Mouse (Mus musculus): ENCODE measurements around the gene Entpd3. TPM values are rescaled to one million over a fixed set of nuclear protein-coding genes. Genes with fewer than 3 reads are reported as not detected.

Gene Entpd3
- 0.30 and 0.86 TPM in 2 replicates for total RNA-seq (2021)
- long read RNA-seq, experiment 1, partial matches to known transcripts: 0 of 2 reads
- long read RNA-seq, experiment 1, other reads (novel, unspliced or antisense): 1 of 2 reads
- long read RNA-seq, experiment 2: 0 reads

DNA sequence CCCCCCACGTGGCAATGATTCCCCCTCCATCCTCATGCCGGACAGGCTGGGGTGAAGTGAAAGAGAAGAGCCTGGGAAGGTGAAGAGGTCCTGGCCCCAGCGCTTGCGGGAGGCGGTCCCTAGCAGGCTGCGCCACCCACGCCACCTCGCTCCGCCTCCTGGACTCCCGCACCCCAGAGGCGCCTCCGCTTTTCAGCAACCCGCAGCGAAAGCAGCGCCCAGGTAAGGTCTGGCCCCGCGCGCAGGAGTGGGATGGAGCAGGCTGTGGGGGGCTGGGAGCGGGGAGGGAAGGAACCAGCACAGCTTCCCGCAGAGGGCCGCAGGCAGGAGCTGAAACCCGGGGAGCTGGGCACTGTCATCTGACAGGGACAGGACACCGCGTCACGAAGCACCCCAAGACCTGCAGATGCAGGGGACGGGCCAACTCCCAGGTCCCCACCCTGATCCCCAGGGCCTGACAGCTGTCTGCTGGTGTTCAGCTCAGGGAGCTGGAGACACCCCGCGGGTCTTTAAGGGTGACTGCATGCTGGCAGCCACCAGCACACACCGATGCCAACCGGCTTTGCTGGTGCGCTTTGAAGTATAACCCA lies at the start of gene Entpd3:
Entpd3 (plus strand) TSS at position 157 of the 590 bp plus-strand sequence.
- DNase-seq: peak; percentile 27

DNA sequence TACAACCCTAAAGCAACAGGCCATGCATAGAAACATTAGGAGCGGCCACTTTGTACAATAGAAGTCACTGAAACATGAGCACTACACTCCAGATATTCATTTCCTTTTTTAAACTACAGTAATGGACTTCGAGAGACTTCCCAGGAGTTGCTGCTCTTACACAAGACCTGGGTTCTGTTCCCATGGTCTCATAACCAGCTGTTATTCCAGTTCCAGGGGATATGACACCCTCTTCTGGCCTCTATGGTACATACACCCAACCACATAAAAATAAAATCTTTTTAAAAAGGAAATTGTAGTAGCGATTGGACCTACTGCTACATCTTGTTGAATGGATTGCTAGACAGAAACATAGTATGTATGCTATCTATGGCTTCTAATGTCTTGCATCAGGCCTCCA lies 48.1 kb upstream of the Entpd3 start:
- no peak for DNase-seq

DNA sequence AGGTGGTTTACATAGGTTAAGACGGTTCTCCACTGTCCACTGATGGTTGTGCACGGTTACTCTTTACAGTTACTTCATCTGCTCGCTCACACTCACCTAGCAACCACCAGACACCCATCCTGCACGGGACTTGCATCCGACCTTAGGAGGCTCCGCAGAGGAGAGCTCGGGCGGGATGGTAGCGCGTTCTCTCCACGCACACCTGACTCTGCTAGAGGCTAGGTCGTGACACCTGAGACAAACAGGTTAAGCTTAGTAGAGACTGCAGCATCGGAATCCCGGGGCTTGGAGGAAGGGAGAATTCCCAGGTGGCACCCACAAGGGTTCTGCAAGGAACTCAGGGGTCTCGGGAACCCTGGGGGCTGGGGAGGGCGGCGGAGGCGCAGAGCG lies 47.6 kb upstream of the Entpd3 start, which contains the start of gene Eif1b:
Eif1b (plus strand) TSS at position 223 of the 390 bp plus-strand sequence.
- DNase-seq: no peak

DNA sequence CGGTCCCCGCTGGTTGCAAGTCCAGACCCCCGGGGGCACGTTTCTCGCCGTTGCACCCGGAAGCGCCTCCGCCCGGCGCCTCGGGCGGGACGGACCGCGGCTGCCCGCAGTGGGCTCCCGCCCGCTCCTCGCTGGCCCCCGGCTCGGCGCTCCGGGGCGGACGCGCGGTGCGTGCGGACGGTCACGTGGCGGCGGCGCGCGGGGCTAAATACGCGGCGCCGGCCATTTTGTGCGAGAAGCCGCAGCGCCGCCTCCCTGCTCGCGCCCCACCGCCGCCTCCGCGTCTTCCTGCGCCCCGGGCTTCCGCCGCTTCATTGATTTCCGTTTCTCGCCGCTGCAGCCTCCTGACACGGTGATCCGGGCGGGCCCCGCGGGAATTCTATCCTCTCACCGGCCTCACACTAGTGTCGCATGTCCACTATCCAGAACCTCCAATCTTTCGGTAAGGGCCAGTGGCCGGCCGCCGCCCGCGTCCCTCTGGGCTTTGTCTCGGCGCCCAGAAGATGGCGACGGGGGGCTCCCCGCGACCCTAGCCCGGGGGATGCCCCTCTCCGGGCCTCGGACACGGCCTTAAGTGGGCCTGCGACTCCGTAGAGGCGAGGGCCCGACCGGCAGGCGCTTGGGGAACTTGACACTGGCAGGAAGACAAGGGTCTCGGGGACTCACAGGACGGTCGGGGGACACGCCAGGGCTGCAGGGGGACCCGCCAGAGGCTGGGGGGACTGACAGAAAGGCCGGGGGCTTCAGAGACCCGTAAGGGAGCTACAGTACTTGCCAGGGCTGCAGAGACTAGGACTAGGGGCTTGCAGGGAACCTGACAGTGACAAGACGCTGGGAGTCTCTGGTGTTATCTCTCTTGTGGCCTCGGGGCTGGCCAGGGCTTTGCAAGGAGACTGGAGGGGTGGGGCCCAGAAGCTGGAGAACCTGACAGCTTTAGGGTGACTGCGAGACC lies 46.9 kb upstream of the Entpd3 start:
- peak; percentile 87 for DNase-seq

DNA sequence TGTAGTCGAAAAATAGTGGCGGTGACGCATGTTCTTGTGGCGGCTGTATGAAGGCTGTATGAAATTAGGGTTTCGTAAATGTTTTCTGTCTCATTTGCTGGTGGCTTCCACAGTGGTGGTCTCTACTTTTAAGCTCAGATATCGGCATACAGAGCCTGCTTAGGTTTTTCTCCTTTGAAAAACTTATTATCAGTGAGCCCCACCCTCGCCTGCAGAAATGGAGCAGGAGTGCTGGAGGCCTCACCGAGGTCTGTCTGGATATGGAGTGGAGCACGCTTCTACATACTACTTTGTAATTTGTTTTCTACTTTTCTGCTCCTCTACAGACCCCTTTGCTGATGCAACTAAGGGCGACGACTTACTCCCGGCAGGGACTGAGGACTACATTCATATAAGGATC lies 45.8 kb upstream of the Entpd3 start:
- DNase-seq: no peak

DNA sequence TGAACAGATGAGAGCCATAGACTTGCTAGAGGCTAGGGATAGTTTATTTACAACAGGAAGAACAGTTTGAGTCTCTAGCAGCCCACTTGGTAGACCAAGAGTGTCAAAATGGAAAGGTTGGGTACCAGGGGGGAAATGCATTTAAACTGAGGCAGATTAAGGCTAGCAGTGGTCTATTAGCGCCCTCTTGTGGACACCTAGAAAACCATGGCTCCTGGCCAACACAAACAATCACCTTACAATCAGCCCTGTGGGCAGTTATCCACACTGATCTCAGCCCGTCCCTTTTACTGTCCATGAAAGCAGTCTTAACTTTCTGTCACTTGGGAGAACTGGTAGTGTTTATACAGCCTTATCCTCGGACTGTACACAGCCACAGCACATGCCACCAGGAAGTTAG lies 42.9 kb upstream of the Entpd3 start:
- DNase-seq: peak; percentile 80

DNA sequence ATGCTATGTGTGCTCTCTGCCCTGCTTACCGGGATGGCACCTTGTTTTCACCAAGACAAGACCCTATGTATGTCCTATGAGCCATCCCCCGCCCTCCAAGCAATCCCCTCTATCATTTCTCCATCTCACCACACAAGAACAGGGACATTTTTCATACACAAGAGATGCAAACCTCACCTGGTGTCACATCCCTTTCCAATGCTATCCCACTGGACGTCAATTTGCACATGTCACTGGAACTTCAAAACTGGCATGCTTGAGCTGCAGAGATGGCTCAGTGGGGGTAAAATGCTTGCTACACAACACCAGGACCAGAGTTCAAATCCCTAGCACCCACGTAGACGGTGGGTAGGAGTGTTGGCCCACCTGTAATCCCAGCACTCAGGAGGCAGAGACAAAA lies 41.6 kb upstream of the Entpd3 start:
- no peak for DNase-seq

DNA sequence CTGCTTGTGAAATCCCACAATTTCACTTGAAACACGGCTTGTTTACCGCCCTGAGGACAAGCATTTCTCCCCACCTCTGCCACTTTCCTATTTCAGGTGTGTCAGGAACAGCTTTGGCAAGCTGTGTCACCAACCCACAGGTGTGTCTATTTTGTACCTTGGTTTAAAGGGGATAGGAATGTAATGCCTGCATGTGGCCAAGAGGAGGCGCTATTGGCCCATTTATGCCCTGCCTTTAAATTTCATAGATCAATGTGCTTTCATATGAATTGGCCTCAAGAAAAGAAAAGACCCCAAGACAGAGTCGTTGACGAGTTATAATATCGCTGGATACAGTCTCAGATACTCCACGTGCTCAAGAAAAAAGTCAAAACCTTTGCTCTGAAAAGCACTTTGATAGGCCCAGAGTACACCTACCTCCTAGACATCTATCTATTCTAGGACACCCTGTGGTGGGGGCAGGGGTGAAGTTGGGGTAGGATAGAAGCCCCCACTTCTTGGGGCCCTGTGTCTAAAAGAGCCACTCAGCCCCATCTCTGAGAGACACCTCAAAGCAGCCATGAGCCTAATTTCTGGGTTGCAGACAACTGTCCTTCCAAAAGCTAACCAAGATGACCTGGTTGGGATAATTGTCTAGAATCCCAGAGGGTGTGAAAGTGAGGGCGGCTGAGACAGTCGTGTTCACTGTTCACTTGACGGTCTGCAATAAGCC lies 38.3 kb upstream of the Entpd3 start:
- no peak for DNase-seq

DNA sequence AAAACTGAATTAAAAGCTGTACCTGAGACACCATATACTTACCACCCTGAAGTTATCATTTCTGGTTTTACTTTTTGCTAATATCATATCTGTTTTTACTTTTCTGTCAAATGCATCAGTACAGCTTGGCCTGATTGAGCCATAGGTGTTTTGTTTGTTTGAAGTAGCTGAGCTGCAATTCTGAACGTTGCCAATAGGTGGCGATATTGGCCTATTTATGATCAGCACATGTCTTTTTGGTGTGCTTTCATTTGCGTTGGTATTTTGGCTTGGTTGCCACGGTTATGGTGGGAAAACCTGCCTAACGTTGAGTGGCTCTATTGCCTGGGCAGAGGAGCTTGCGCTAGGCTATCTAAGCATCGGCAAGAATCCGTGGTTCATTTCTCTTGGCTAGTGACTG lies 37.6 kb upstream of the Entpd3 start:
- peak; percentile 81 for DNase-seq

DNA sequence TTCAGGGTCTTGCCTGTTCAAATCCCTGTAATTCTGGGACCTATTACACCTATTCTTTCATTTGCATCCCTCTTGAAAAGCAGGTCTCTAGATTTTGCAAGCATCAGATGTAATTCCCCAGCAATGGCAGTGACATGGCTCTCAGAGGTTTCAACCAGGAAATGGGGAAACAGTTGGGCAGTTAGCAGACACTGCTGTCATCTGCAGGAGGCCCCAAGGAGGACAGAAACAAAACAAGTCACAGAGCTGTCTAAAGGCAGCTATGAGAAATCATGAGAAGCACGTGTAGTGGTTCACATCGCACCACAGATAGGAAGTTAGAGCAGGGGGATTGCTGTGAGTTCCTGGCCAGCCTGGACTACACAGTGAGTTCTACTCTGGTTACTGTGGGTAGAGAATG lies 35.2 kb upstream of the Entpd3 start:
- DNase-seq: no peak

DNA sequence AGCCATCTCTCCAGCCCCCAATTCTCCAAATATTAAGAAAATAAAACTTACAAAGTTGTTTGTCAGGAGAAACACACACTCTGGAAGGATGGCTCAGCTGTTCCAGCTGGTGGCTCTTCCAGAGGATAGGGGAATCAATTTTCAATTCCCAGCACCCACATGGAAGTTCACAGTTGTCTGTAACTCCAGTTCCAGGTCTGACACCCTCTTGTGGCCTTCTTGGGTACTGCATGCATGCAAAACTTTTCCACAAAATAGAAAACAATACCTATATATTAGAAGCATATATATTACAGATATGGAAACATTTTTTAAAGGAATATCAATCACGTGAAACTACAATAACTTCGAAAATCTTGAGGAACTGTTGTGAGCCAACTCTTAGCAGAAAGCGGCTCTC lies 27.8 kb upstream of the Entpd3 start:
- peak; percentile 40 for DNase-seq

DNA sequence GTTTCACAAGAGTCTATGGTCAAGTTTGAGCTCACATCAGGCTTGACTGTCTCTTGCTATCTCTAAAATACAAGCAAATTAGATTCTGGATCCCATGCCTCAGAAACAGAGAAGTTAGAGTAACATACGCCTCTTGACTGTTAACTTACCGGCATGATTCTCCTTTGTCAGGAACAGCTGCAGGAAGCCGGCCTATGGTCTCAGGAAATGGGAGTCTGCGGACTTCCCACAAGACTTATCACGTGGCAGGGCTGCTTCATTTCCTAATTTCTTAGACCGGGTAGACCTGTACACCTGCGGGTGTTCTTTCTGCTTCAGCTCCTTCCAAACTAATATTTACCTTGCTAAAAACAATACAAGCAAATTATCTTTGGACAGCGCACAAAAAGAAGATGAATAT lies 22.9 kb upstream of the Entpd3 start:
- DNase-seq: no peak

DNA sequence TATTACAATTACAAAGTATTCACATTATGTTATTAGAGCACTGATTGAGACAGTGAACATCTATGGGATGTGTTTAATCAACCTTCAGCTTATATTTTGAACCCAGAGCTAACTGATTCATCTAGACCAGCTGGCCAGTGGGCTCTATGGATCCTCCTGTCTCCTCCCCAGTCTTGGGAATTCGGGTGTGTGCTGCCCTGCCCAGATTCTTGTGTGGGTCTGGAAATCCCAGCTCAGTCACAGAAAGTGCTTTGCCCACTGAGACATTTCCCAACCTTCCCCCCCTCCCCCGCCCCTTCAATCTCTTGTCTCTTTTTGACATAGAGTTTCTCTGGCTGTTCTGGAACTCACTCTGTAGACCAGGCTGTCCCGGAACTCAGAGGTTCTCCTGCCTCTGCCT lies 20.7 kb upstream of the Entpd3 start:
- DNase-seq: no peak

DNA sequence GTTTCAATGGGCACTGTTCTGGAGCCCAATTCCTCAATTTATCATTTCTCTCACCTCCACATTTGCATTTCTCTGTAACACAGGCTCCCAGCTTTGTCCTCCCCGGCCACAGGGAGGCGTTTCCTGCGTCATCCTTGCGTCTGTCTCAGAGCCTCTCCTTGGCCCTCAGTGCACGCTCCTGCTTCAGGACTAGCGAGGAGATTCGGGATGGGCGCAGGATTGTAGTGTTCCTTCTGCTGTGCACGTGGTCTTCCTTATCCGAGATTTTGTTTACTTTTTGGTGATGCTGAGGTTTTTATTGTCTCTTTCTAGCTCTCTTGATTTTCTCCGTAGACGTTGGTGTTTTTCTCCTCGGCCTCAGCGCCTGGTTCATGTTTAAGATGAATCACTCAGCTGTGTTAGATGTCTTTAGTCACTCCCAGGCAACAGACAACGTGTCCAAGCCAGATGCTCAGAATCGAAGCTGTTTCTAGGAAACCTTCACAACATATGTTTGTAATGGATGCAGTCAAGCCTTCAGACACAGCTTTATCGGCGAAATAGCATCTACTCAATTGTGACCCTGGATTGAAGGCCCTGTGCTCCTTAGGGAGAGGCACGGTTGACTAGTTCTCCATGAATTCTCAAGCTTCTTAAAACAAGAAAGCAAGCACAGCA lies 20.0 kb upstream of the Entpd3 start:
- DNase-seq: no peak

DNA sequence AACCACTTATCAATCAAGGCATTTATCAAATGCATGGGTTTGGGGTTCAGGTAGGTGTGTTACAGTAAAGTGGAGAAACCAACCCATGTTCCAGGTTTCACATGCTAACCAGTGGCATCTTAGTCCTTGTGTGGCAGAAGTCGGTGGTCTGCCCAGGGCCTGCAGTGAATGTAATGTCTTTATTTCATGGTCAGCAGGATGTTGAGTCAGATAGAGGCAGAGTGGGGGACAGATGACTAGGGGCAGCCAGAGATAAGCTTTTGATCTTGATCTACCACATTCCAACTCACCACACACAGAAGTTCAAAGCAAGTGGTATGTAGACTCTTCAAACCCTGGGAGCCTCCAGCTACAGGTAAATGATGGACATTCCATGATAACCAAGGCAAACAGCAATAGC lies 18.5 kb upstream of the Entpd3 start:
- no peak for DNase-seq

DNA sequence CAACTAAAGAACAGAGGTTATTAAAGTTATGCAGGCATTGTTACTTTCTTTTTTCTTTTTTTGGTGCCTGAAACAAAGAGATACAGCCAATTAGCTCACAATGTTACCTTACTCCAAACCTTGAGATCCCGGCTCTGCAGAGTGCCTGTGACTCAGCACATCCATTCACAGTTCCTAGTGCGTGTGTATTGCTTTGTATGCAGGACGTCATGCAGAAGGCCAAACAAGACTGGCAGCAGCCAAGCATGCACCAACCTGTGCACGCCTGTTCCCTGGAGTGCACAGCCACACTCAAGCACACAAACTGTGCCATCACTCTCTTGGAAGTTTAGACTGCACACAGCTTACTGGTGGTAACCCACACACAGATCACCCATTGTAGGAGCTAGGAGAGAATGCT lies 12.3 kb upstream of the Entpd3 start:
- DNase-seq: no peak

DNA sequence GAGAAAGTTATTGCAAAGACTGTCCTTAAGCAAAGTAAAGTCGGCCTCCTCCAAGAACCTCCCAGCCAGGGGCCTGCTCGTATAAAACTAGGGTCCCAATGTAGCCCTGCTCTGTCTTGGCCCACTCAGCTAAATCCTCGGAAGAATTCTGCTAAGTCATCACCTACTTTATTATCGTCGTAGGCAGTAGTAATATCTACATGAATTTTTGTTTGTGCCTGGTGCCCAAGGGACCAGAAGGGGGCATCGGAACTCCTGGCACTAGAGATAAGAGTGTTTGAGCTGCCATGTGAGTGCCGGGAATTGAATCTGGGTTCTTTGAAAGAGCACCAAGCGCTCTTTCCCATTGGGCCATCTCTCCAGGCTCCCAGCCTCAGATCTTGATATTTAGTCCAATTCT lies 11.7 kb upstream of the Entpd3 start:
- DNase-seq: no peak

DNA sequence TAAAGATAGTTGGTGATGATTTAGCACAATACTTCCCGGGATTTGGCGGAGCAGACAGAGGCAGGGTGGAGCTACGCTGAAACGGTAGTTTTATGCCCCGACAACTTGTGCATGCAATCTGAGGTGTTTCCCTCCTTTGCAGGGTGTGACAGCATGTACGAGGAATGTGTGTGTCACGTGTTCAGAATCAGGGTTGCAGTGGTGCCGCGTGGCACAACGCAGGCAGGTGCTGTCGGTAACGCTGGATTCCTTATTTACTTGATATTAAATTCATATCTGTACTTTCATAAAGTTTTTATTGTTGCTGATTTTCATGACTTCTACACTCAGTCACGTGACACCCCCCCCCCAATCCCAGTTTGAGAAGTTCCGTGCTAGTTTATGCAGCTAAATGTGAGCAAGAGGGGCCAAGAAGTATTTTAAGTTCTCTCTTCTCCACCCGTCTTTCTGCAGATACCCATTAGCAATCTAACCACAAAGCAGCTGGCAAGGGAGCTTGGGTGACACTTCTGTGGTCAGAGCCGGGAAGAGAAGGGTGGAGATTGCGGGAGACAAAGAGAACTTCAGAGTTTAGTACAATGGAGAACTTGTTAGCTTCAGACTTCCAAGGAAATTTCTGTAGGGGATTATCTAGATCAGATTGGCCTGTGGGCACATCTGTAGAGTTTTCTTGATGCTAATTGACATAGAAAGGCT lies 10.7 kb upstream of the Entpd3 start:
- no peak for DNase-seq

DNA sequence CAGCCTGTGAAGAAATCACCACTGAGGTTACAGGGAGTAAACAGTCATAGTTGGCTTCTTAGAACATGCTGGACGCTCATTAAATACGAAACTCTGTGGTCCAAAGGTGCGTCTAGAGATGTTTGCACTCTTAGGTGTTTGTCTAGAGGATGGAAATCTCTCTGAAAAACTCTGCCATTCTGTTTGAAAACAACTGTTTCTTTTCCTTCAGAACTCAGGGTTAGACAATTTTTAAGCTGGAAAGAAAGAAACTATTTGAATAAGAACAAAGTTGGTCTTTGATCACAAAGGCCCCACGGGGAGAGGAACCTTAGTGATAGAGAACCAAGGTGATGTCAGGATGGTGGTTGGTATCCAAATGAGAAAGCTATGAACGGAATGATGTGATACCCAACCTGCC lies 9.1 kb upstream of the Entpd3 start:
- DNase-seq: no peak

DNA sequence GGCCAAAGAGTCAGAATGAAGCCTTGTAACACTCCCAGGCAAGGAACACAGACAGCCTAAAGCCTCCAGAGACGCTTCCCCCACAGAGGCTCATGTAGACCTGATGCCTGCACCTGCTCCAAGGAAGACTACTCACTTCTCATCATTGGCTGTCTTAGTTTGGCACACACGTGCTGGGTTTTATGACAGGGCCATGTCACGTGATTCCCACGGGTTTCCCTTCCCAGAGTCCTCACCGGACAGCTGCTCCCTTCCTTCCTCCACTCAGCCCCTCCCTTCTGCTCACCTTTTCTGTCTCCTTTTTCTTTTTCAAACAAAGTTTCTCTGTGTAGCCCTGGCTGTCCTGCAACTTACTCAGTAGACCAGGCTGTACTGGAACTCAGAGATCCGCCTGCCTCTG lies 7.6 kb upstream of the Entpd3 start:
- no peak for DNase-seq

DNA sequence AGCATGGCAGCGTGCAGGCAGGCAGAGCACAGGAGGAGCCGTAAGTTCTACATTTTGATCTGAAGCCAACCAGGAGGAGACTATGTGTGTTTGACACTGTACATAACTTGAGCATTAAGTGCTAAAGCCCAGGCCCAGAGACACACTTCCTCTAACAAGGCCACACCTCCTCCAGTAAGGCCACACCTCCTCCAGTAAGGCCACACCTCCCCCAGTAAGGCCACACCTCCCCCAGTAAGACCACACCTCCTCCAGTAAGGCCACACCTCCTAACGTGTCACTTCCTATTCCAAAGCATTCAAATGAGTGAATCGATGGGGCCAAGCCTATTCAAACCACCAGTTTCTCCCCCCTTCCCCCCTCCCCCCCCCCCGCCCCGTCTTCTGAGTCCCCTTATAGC lies 6.9 kb upstream of the Entpd3 start:
- no peak for DNase-seq

DNA sequence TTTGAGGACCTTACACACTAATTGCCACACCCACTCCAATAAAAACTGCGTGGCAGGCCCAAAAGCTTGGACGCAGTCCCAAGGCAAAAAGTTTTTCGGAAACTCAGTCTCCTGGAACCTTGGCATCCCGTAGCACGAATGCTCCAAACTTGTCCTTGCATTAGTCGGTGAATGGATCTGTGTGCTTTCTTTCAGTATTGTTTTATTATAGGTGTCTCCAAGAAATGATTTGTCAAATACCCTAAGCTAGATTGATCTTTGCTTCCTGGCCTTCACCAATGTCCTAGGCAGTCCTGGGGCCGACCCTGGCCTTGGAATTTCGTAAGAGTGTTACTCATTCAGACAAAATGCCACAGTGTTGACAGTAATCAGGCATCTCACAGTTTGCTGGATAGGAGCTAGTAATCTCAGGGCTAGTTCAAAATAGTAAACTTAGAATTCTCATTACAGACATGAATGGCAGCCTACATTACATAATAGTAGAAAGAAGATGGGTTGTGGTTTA lies 6.1 kb upstream of the Entpd3 start:
- peak; percentile 50 for DNase-seq

Data from adrenal gland, postnatal 14 days (tissue).